Mouse (Mus musculus): ENCODE measurements around the gene Pdcd5.

The Pdcd5 gene

GRCm38 (mm10) chr7:35647101-35647698, at the start of gene Pdcd5:
Gene Pdcd5 (minus strand): TSS chr7:35647521.
- peak; percentile 98 for DNase-seq (ENCODE audit: low spot score)

GRCm38 (mm10) chr7:35692641-35693040, 45.3 kb upstream of the Pdcd5 start:
- DNase-seq (ENCODE audit: low spot score): no peak

GRCm38 (mm10) chr7:35692117-35692516, 44.8 kb upstream of the Pdcd5 start:
- no peak for DNase-seq (ENCODE audit: low spot score)

- no peak for DNase-seq (ENCODE audit: low spot score)
Observed at GRCm38 (mm10) chr7:35688781-35689349, 41.5 kb upstream of the Pdcd5 start.

GRCm38 (mm10) chr7:35688276-35688675, 41.0 kb upstream of the Pdcd5 start:
- no peak for DNase-seq (ENCODE audit: low spot score)

GRCm38 (mm10) chr7:35687229-35687628, 39.9 kb upstream of the Pdcd5 start:
- no peak for DNase-seq (ENCODE audit: low spot score)

GRCm38 (mm10) chr7:35686756-35687155, 39.4 kb upstream of the Pdcd5 start:
- peak; percentile 41 for DNase-seq (ENCODE audit: low spot score)

GRCm38 (mm10) chr7:35686216-35686615, 38.9 kb upstream of the Pdcd5 start:
- no peak for DNase-seq (ENCODE audit: low spot score)

- DNase-seq (ENCODE audit: low spot score): no peak
Observed at GRCm38 (mm10) chr7:35683409-35684122, 36.2 kb upstream of the Pdcd5 start.

- DNase-seq (ENCODE audit: low spot score): no peak
Observed at GRCm38 (mm10) chr7:35681559-35681958, 34.2 kb upstream of the Pdcd5 start.

GRCm38 (mm10) chr7:35678976-35679375, 31.7 kb upstream of the Pdcd5 start:
- DNase-seq (ENCODE audit: low spot score): no peak

- DNase-seq (ENCODE audit: low spot score): no peak
Observed at GRCm38 (mm10) chr7:35668066-35669041, 21.0 kb upstream of the Pdcd5 start.

- DNase-seq (ENCODE audit: low spot score): no peak
Observed at GRCm38 (mm10) chr7:35663790-35664376, 16.6 kb upstream of the Pdcd5 start.

- no peak for DNase-seq (ENCODE audit: low spot score)
Observed at GRCm38 (mm10) chr7:35659173-35659572, 11.9 kb upstream of the Pdcd5 start.

GRCm38 (mm10) chr7:35657829-35658228, 10.5 kb upstream of the Pdcd5 start:
- DNase-seq (ENCODE audit: low spot score): no peak

- DNase-seq (ENCODE audit: low spot score): no peak
Observed at GRCm38 (mm10) chr7:35651583-35652270, 4.4 kb upstream of the Pdcd5 start.

GRCm38 (mm10) chr7:35650716-35651410, 3.5 kb upstream of the Pdcd5 start:
- DNase-seq (ENCODE audit: low spot score): peak; percentile 71

- no peak for DNase-seq (ENCODE audit: low spot score)
Observed at GRCm38 (mm10) chr7:35649071-35649470, 1.8 kb upstream of the Pdcd5 start.

GRCm38 (mm10) chr7:35648239-35649069, 1.1 kb upstream of the Pdcd5 start:
- DNase-seq (ENCODE audit: low spot score): no peak
